Mouse (Mus musculus) megakaryocyte, embryonic 14.5 days (primary cell): Measurements from ENCODE around the gene Gm28372. TPM values are rescaled to one million over a fixed set of nuclear protein-coding genes. Genes with fewer than 3 reads are reported as not detected.
"Not testable (repeated sequence)": the region's sequence is repeated elsewhere in the genome, so short reads cannot be mapped to it uniquely, and the experiment has no call there.

ENCODE experiments used
- H3K27me3 ChIP-seq: replicated peaks from 2 replicates; pipeline ENCODE3; 2012; ENCODE audit warnings: inconsistent platforms
- H3K36me3 ChIP-seq: replicated peaks from 2 replicates; pipeline ENCODE3; 2012; ENCODE audit warnings: low read length, inconsistent platforms, mixed read lengths
- H3K4me1 ChIP-seq: 2 replicates; pipeline ENCODE4 v1.6.1; 2012; ENCODE audit warnings: inconsistent platforms
- H3K4me3 ChIP-seq: replicated peaks from 2 replicates; pipeline ENCODE3; 2012; ENCODE audit warnings: moderate library complexity, mild to moderate bottlenecking, inconsistent platforms
- H3K9me3 ChIP-seq: 2 replicates; pipeline ENCODE4 v1.6.1; 2012; ENCODE audit warnings: inconsistent platforms
- FLI1 ChIP-seq: IDR thresholded peaks from 2 replicates; pipeline ENCODE4 v1.6.1; 2012; ENCODE audit warnings: low read length, inconsistent platforms, mixed read lengths
- GATA1 ChIP-seq: IDR thresholded peaks from 3 replicates; pipeline ENCODE4 v1.6.1; 2012; ENCODE audit warnings: mixed read lengths, low read length, inconsistent platforms, borderline replicate concordance
- polyA plus RNA-seq: library from polyadenylated mRNA; stranded (reverse); fragments of >175 nt; gene quantifications from 2 replicates; pipeline ENCODE4 v1.2.3, GENCODE M21; 2012; ENCODE audit warnings: low replicate concordance; ENCODE audit not compliant: insufficient read depth

The Gm28372 gene
- not detected in 2 replicates for polyA plus RNA-seq

DNA sequence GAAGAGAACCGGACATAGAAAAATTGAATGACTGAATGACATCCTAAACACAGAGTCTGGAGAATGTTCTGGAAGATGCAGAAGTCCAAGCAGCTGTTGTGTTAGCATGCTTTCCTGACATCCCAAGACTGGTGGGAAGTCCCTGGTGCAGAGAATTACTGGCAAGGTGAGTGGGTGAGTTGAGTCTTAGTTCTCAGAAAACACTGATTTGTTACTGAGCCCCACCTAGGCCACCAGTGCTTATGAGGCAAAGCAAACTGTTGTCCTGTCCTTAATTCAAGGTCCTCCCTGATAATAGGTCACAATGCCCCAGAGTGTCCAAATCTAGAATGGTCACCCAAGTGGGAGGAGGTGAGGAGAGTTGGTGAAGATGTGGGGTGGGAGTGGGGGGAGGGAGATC is at the start of gene Gm28372, which contains the start of gene 1700020A23Rik:
Gene Gm28372 (plus strand): TSS at position 301 of the 400 bp plus-strand sequence.
Gene 1700020A23Rik (plus strand): TSS at position 321 of the 400 bp plus-strand sequence.
- no peak within 1 kb of the TSS for H3K4me3 ChIP-seq
- H3K36me3 ChIP-seq: no peaks in the 10 kb centered on the region
- no peak for TF ChIP-seq GATA1
- peaks cover 5% of the 10 kb centered on the region for H3K9me3 ChIP-seq
- peaks cover 61% of the 10 kb centered on the region for H3K27me3 ChIP-seq
- H3K4me1 ChIP-seq: peaks cover 8% of the 10 kb centered on the region

DNA sequence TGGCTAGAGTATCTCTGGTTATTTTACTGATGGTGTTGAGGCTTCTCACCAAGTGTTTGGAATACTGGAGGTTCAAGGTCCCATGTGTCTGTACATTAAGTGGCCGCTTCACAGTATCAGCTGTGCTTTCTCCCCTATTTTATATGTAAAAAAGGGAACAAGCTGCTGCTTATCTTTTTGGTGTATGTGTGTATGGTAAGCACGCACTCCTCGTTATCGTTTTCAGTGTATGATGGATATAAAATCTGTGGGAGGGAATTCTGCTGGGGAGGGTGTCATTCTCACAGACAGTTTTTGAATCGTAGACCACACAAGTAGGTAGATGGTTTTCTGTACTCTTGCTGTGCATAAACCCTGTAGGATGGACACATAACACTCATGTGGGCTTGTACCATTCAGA is 47.5 kb upstream of the Gm28372 start:
- no peaks in the 10 kb centered on the region for H3K36me3 ChIP-seq
- peaks cover 10% of the 10 kb centered on the region for H3K4me1 ChIP-seq
- 0 out of 2 replicates have a peak, but pooled peaks cover 2% of the 10 kb centered on the region for H3K9me3 ChIP-seq
- TF ChIP-seq FLI1 (no peak), GATA1 (no peak)
- peaks cover 82% of the 10 kb centered on the region for H3K27me3 ChIP-seq
- H3K4me3 ChIP-seq: no peak overlapping the region

DNA sequence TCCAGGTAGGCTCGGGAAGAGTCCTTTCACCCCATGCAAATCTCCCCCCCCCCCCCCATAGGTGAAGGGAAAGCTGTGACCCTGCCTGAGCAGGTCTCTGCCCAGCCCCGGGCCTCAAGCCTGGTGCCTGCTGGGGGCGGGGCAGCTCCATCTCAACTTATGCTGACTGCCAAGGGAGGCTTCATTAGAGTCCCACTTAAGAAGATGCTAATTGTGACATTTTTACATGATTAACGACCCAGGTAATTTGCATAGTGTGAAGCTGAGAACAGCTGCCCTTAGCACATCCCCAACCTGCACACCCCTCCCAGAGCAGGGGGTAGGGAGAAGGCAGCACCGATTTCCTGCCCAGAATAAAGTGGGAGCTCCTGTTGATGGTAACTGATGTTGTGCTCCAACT is 46.2 kb upstream of the Gm28372 start:
- no peak for TF ChIP-seq FLI1
- TF ChIP-seq GATA1: no peak
- H3K27me3 ChIP-seq: peaks cover 87% of the 10 kb centered on the region

DNA sequence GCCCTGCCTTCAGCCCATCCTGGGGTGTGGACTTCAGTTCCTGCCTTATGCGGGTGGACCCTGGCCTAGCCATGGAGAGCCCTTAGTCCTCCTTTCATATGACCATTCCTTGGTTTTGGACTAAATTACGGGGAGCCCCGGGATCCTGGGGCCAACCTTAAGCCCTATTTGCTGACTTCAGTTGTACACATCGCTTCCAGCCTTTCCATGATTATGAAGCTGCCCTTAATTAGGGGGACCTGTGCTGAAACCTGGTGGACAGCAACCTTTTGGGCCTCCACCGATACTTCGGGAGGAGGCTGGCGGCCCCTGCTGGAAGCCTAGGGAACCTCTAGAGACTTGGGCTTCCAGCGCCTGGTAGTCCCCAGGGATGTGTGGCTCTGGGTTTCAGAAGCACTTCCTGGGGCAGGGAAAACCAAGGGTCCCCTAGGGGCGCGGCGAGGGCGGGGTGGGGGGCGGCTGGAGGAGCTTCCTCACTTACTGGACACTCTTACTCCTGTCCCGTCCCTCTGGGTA is 42.5 kb upstream of the Gm28372 start:
- peaks cover 94% of the 10 kb centered on the region for H3K27me3 ChIP-seq
- no peaks in the 10 kb centered on the region for H3K36me3 ChIP-seq
- peak overlapping the region; percentile 11 for H3K4me3 ChIP-seq
- TF ChIP-seq FLI1 (no peak), GATA1 (no peak)
- peaks cover 12% of the 10 kb centered on the region for H3K4me1 ChIP-seq
- H3K9me3 ChIP-seq: 0 out of 2 replicates have a peak, but pooled peaks cover 2% of the 10 kb centered on the region

More for the DNA sequence above, 46.2 kb upstream of the Gm28372 start:
- 0 out of 2 replicates have a peak, but pooled peaks cover 2% of the 10 kb centered on the region for H3K9me3 ChIP-seq
- H3K4me3 ChIP-seq: no peak overlapping the region
- H3K36me3 ChIP-seq: no peaks in the 10 kb centered on the region
- peaks cover 10% of the 10 kb centered on the region for H3K4me1 ChIP-seq

DNA sequence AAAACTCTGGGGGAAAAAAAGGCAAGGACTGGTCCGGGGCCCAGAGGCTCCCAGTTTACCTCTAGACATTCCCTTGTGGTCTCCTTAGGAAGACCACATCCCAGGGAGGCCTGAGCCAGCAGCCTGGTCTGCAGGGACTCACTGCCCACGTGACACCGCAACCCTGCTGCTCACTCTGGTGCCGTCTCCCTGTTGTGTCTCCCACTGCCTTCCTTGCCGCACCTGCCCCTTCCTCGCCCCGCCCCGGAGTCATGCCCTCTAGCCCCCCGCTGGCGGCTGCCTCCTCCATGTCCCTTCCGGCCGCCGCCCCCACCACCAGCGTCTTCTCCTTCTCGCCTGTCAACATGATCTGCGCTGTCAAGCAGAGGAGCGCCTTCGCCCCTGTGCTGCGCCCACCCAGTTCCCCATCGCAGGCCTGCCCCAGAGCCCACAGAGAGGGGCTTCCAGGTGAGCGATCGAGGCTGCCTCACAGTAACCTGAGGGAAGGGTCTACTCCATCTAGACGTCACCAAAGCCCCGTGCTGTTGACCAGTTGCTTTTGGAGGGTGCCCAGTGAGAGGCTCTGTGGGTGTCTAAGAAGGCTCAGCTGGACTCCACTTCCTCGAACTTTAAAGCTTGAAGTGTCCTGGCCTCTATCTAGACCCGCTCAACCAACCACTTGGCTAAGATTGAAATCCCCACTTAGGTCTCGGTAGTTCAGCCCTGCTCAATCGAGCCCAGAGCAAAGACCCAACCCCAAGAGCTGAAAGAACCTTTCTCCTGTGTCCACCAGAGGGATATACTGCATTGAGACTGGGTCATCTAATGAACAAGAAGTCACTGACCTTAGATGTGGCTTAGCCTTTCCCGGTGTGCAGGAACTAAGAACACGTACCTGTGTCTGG is 39.6 kb upstream of the Gm28372 start:
- H3K27me3 ChIP-seq: peaks cover 96% of the 10 kb centered on the region
- H3K4me1 ChIP-seq: peaks cover 12% of the 10 kb centered on the region
- H3K9me3 ChIP-seq: no peaks in the 10 kb centered on the region
- H3K4me3 ChIP-seq: peak overlapping the region; percentile 73
- no peaks in the 10 kb centered on the region for H3K36me3 ChIP-seq
- TF ChIP-seq FLI1 (no peak), GATA1 (no peak)

DNA sequence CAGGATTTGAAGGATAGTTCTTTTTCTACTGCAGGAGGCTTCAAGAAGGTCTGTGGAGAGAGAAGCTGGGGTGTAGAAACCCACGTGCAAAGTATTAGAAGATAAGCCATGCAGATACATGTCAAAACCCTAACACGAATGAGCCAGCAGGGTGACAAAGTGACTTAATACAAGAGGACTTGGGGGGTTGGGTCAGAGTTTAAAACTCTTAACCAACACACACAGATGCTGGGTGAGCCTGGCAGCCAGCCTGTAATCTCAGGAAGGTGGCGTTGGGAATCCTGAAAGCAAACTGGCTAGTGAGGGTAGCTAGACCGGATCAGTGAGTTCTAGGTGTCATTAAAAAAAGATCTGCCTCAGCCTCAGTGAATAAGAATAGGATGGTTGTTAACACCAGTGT is 37.7 kb upstream of the Gm28372 start:
- Histone ChIP-seq H3K4me3 (no peak overlapping the region), H3K36me3 (no peaks in the 10 kb centered on the region), H3K4me1 (peaks cover 8% of the 10 kb centered on the region), H3K9me3 (no peaks in the 10 kb centered on the region), H3K27me3 (peaks cover 87% of the 10 kb centered on the region)
- no peak for TF ChIP-seq GATA1
- TF ChIP-seq FLI1: no peak

DNA sequence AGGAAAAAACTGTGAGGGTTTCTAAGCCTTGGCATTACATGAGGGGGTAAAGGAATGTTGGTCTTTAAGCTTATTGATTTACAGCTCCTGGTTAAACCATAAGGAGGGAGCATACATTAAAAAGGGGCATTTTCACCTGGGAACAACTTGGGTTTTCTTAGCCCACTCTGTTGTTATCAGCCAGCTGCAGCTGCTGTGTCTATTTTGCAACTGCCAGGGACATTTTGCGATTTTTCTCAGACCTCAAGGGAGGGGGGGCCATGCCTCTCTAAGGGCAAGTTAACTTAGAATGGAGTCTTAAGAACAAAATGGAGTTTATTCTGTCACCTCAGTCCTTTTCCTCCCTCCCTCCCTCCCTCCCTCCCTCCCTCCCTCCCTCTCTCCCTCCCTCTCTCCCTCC is 32.0 kb upstream of the Gm28372 start:
- not testable (repeated sequence) for H3K36me3 ChIP-seq, H3K9me3 ChIP-seq, H3K4me3 ChIP-seq
- Histone ChIP-seq H3K27me3 (peaks cover 65% of the 10 kb centered on the region), H3K4me1 (peaks cover 11% of the 10 kb centered on the region)

DNA sequence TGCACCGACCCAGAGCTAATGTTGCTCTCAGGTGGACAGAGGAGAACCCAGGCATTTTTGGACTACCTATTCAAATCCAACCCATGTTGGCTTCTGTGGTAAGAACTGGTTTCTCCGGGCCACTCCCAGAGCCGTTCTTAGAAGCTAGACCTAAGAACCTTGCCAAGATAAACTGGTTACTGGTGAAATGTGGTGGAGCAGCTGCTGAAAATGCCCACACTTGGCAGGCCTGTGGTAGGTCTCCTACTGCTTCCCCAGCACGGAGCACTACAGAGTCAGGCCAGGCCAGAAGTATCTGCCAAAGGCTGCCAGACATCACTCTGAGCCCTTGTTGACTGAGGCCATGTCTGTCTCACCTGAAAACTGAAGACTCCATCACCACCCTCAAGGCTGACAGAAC is 30.1 kb upstream of the Gm28372 start:
- no peaks in the 10 kb centered on the region for H3K36me3 ChIP-seq
- peaks cover 6% of the 10 kb centered on the region for H3K9me3 ChIP-seq
- peaks cover 54% of the 10 kb centered on the region for H3K27me3 ChIP-seq
- H3K4me1 ChIP-seq: peaks cover 11% of the 10 kb centered on the region
- no peak overlapping the region for H3K4me3 ChIP-seq
- TF ChIP-seq FLI1: no peak
- no peak for TF ChIP-seq GATA1

DNA sequence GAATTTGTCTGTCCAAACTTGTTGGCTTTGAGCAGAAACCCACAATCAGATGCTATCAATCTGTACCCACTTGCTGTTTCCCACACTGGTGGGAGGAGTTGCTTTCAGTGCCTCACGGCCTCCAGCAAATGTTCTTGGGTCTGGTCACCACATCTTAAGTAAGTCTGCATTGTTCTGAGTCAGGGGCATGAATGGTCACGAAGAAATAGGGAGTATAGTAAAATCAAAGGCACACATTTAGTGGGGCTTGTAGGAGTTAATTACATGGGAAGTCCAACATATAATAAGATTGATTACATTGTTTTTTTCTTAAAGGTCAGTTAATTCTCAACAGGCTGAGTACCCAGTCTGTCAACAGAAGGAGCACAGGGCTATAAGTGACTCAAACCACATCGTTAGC is 21.8 kb upstream of the Gm28372 start:
- H3K4me1 ChIP-seq: peaks cover 8% of the 10 kb centered on the region
- no peak overlapping the region for H3K4me3 ChIP-seq
- H3K36me3 ChIP-seq: no peaks in the 10 kb centered on the region
- 0 out of 2 replicates have a peak, but pooled peaks cover 3% of the 10 kb centered on the region for H3K9me3 ChIP-seq
- peaks cover 43% of the 10 kb centered on the region for H3K27me3 ChIP-seq
- TF ChIP-seq GATA1: no peak
- TF ChIP-seq FLI1: no peak

DNA sequence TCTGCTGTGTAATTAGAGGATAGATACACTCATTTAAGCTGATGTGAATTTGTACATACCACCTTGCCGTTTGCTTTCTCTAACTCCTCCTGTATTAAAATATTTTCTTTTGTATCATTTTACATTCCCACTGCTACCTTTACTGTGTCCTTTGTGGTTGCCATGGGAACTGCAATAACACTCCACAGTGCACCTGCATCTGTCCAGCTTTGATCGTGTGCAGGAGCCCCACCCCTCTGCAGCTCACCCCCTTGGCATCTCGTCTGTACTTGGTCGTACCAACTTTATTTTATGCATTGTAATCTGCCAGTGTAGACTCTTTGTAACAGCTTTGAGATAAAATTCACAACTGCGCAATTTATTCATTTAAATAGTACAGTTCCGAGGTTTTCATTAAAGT is 21.1 kb upstream of the Gm28372 start:
- no peaks in the 10 kb centered on the region for H3K36me3 ChIP-seq
- H3K9me3 ChIP-seq: 0 out of 2 replicates have a peak, but pooled peaks cover 3% of the 10 kb centered on the region
- TF ChIP-seq FLI1 (no peak), GATA1 (no peak)
- H3K4me3 ChIP-seq: no peak overlapping the region
- H3K27me3 ChIP-seq: peaks cover 39% of the 10 kb centered on the region
- peaks cover 14% of the 10 kb centered on the region for H3K4me1 ChIP-seq
